Mouse (Mus musculus): ENCODE data around the gene Cdca3. TPM values are rescaled to one million over a fixed set of nuclear protein-coding genes. Genes with fewer than 3 reads are reported as not detected.
A peak's percentile ranks its signal among the peaks of the same experiment; 100 is the strongest.
"Not testable (repeated sequence)": the region's sequence is repeated elsewhere in the genome, so short reads cannot be mapped to it uniquely, and the experiment has no call there.

Gene Cdca3
- total and polyA plus RNA-seq, 2 experiments = 1.1 to 2.6 TPM

DNA sequence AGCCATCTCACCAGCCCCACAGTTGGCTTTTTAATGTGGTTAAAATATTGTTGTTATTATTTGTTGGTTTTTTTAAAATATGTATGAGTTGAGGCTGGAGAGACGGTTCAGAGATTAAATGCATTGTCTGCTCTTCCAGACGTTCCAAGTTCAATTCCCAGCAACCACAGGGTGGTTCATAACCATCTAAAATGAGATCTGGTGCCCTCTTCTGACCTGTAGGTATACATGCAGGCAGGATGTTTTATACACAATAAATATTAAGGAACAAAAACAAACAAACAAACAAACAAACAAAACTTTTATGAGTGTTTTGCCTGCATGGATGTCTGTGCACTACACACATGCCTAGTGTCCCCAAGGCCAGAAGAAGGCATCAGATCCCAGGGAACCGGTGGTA is 26.3 kb upstream of the Cdca3 start:
- DNase-seq (ENCODE audit: extremely low read depth, low read depth, low spot score) = no peak
- H3K4me3 ChIP-seq (ENCODE audit: insufficient read depth, low read depth, low read length) = no peak overlapping the region
- no peak overlapping the region for H3K27ac ChIP-seq (replicated peaks; ENCODE audit: insufficient read depth, low read depth, low read length)
- no peaks in the 10 kb centered on the region for H3K79me2 ChIP-seq (ENCODE audit: control insufficient read depth, insufficient read depth, low read length)
- H3K4me1 ChIP-seq (ENCODE audit: control insufficient read depth, insufficient read depth, low read length) = peaks cover 8% of the 10 kb centered on the region
- no peaks in the 10 kb centered on the region for H3K36me3 ChIP-seq (ENCODE audit: control insufficient read depth, insufficient read depth, low read length)
- no peaks in the 10 kb centered on the region for H3K27me3 ChIP-seq (ENCODE audit: control insufficient read depth, insufficient read depth, low read length)
- no peak overlapping the region for H3K9ac ChIP-seq (ENCODE audit: low read depth, low read length)
- TF ChIP-seq CTCF (IDR thresholded peaks at IDR 0.05; ENCODE audit: low read depth, low read length) (no peak), POLR2A (IDR thresholded peaks at IDR 0.05; ENCODE audit: extremely low read depth, insufficient read depth, low read length) (no peak)
- 88% methylated on average over 3 of the region's 3 CpGs for WGBS

GRCm38 (mm10) chr6:124803691-124804090 is 25.7 kb upstream of the Cdca3 start:
- H3K36me3 ChIP-seq (ENCODE audit: control insufficient read depth, insufficient read depth, low read length); DNase-seq (ENCODE audit: extremely low read depth, low read depth, low spot score); H3K4me3 ChIP-seq (ENCODE audit: insufficient read depth, low read depth, low read length); H3K79me2 ChIP-seq (ENCODE audit: control insufficient read depth, insufficient read depth, low read length); H3K9ac ChIP-seq (ENCODE audit: low read depth, low read length); H3K27me3 ChIP-seq (ENCODE audit: control insufficient read depth, insufficient read depth, low read length); H3K27ac ChIP-seq (replicated peaks; ENCODE audit: insufficient read depth, low read depth, low read length): not testable (repeated sequence)
- H3K4me1 ChIP-seq (ENCODE audit: control insufficient read depth, insufficient read depth, low read length) = peaks cover 11% of the 10 kb centered on the region
- 98% methylated on average over 4 of the region's 4 CpGs for WGBS

GRCm38 (mm10) chr6:124804341-124804740 is 25.0 kb upstream of the Cdca3 start:
- H3K9ac ChIP-seq (ENCODE audit: low read depth, low read length) = no peak overlapping the region
- no peaks in the 10 kb centered on the region for H3K79me2 ChIP-seq (ENCODE audit: control insufficient read depth, insufficient read depth, low read length)
- H3K36me3 ChIP-seq (ENCODE audit: control insufficient read depth, insufficient read depth, low read length) = no peaks in the 10 kb centered on the region
- peaks cover 11% of the 10 kb centered on the region for H3K4me1 ChIP-seq (ENCODE audit: control insufficient read depth, insufficient read depth, low read length)
- H3K27ac ChIP-seq (replicated peaks; ENCODE audit: insufficient read depth, low read depth, low read length) = no peak overlapping the region
- 88% methylated on average over 3 of the region's 3 CpGs for WGBS
- TF ChIP-seq CTCF (IDR thresholded peaks at IDR 0.05; ENCODE audit: low read depth, low read length) (no peak), POLR2A (IDR thresholded peaks at IDR 0.05; ENCODE audit: extremely low read depth, insufficient read depth, low read length) (no peak)
- DNase-seq (ENCODE audit: extremely low read depth, low read depth, low spot score) = no peak
- no peaks in the 10 kb centered on the region for H3K27me3 ChIP-seq (ENCODE audit: control insufficient read depth, insufficient read depth, low read length)
- H3K4me3 ChIP-seq (ENCODE audit: insufficient read depth, low read depth, low read length) = no peak overlapping the region

GRCm38 (mm10) chr6:124805341-124806321 is 23.7 kb upstream of the Cdca3 start:
- no peaks in the 10 kb centered on the region for H3K79me2 ChIP-seq (ENCODE audit: control insufficient read depth, insufficient read depth, low read length)
- WGBS = 4% methylated on average over 34 of the region's 34 CpGs
- no peaks in the 10 kb centered on the region for H3K27me3 ChIP-seq (ENCODE audit: control insufficient read depth, insufficient read depth, low read length)
- peak; percentile 93 for DNase-seq (ENCODE audit: extremely low read depth, low read depth, low spot score)
- no peaks in the 10 kb centered on the region for H3K36me3 ChIP-seq (ENCODE audit: control insufficient read depth, insufficient read depth, low read length)
- TF ChIP-seq CTCF (IDR thresholded peaks at IDR 0.05; ENCODE audit: low read depth, low read length) (peak; percentile 38; the same call in 1 of the 2 replicates), POLR2A (IDR thresholded peaks at IDR 0.05; ENCODE audit: extremely low read depth, insufficient read depth, low read length) (0 out of 2 replicates have a peak, but pooled peaks have one; percentile 49)
- peak overlapping the region; percentile 59 for H3K9ac ChIP-seq (ENCODE audit: low read depth, low read length)
- peak overlapping the region; percentile 88 for H3K27ac ChIP-seq (replicated peaks; ENCODE audit: insufficient read depth, low read depth, low read length)
- H3K4me1 ChIP-seq (ENCODE audit: control insufficient read depth, insufficient read depth, low read length) = peaks cover 17% of the 10 kb centered on the region
- peak overlapping the region; percentile 60 for H3K4me3 ChIP-seq (ENCODE audit: insufficient read depth, low read depth, low read length)

DNA sequence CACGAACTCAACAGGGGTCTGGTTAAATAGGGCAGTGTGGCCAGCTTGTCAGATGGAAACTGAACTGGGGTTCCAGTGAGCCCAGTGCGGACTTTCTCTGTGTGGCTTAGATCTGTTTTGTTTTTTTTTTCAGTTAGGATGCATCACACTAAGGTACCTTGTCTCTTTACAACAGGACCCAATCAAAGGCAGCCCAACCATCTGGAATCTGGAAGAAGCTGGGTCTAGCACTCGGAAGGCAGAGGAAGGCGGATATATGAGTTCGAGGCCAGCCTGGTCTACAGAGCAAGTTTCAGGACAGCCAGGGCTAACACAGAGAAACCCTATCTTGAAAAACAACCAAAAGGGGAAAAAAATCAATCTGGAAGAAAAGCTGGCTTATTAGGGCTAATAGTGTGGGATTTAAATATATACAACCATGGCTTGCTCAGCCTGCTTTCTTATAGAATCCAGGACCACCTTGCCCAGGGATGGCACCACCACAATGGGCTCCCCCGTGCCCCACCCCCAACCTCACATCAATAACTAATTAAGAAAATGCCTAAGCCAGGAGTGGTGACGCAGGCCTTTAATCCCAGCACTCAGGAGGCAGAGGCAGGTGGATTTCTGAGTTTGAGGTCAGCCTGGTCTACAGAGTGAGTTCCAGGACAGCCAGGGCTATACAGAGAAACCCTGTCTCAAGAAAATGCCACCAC is 22.8 kb upstream of the Cdca3 start:
- no peak overlapping the region for H3K9ac ChIP-seq (ENCODE audit: low read depth, low read length)
- H3K4me1 ChIP-seq (ENCODE audit: control insufficient read depth, insufficient read depth, low read length) = peaks cover 18% of the 10 kb centered on the region
- WGBS = 79% methylated on average over 7 of the region's 7 CpGs
- H3K4me3 ChIP-seq (ENCODE audit: insufficient read depth, low read depth, low read length) = no peak overlapping the region
- no peak for DNase-seq (ENCODE audit: extremely low read depth, low read depth, low spot score)
- peaks cover 3% of the 10 kb centered on the region for H3K36me3 ChIP-seq (ENCODE audit: control insufficient read depth, insufficient read depth, low read length)
- H3K27ac ChIP-seq (replicated peaks; ENCODE audit: insufficient read depth, low read depth, low read length) = peak overlapping the region; percentile 88
- H3K79me2 ChIP-seq (ENCODE audit: control insufficient read depth, insufficient read depth, low read length) = no peaks in the 10 kb centered on the region
- TF ChIP-seq CTCF (IDR thresholded peaks at IDR 0.05; ENCODE audit: low read depth, low read length) = no peak
- TF ChIP-seq POLR2A (IDR thresholded peaks at IDR 0.05; ENCODE audit: extremely low read depth, insufficient read depth, low read length) = no peak
- H3K27me3 ChIP-seq (ENCODE audit: control insufficient read depth, insufficient read depth, low read length) = no peaks in the 10 kb centered on the region

Measured in liver, adult 2 months (tissue).